Mouse (Mus musculus): ENCODE results near the gene Fam207a.

Fam207a gene

DNA sequence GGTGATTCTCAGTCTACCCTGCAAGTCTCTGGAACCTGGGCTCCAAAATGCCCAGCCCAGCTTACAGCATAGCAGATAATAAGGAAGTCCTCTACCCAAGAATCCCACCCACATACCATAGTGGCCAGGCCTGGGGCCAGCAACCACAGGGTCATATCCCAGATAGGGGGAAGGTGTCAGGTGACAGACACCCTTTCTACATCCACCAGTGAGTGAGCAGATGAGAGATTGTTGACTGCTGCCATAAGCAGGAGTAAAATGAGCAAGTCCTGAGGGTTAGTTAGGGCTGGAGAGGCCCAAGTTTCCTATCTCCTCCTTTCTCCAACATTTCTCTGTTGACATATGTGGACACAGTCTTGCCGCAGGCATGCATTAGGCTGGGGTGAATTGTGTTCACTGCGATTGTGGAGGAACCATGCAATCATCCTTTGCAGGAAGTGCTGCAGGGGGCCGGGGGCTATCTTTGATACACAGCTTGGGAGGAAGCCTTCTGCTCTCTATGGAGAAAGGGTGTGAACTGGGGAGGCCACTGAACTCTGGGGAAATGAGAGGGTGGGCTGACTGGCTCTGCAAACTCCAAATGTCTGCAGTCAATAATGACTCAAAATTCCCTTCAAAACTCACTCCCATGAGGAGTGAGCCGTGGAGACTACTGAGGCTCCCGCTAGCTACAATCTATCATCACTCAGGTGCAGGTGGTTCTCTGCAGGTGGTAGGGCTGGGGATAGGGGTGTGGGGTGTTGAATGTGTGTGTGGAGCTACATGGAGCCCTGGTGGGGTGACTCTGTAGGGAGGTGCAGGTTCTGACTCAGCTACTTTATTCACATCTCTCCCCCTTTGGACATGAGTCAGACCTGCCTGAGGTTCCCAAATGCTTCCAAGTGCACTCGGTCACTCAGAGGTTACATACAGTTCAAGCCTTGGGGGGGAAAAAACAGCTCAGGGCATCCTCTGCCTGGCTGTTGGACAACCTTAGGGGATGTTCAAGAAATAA, 15.7 kb upstream of the Fam207a start:
- peak; percentile 73 for DNase-seq (ENCODE audit: extremely low read depth, insufficient read length, low spot score)

- no peak for DNase-seq (ENCODE audit: extremely low read depth, insufficient read length, low spot score)
Observed at GRCm38 (mm10) chr10:77530140-77530539, 14.6 kb upstream of the Fam207a start, which contains the start of gene Itgb2. TSS of gene Itgb2 (plus strand) at chr10:77530252.

DNA sequence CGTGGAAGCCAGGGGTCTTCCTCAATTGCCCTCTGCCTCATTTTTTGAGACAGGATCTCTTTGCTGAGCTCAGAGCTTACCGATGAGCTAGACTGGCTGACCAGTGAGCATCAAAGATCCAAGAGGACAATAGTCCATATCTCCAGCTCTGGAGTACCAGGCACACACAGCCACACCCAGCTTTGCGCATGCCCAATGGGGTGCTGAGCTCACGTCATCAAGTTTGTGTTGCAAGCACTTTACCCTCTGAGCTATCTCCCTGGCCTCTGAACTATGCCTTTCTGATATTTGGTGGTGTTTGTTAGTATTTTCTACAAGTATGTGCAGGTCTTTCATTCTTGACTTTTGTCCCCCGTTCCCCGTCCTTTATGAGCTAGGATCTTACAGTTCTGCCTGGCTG, 13.0 kb upstream of the Fam207a start:
- no peak for DNase-seq (ENCODE audit: extremely low read depth, insufficient read length, low spot score)

GRCm38 (mm10) chr10:77526488-77526887, 10.9 kb upstream of the Fam207a start:
- DNase-seq (ENCODE audit: extremely low read depth, insufficient read length, low spot score) = no peak

GRCm38 (mm10) chr10:77523321-77523720, 7.7 kb upstream of the Fam207a start:
- DNase-seq (ENCODE audit: extremely low read depth, insufficient read length, low spot score) = no peak

GRCm38 (mm10) chr10:77522746-77523145, 7.2 kb upstream of the Fam207a start:
- no peak for DNase-seq (ENCODE audit: extremely low read depth, insufficient read length, low spot score)

DNA sequence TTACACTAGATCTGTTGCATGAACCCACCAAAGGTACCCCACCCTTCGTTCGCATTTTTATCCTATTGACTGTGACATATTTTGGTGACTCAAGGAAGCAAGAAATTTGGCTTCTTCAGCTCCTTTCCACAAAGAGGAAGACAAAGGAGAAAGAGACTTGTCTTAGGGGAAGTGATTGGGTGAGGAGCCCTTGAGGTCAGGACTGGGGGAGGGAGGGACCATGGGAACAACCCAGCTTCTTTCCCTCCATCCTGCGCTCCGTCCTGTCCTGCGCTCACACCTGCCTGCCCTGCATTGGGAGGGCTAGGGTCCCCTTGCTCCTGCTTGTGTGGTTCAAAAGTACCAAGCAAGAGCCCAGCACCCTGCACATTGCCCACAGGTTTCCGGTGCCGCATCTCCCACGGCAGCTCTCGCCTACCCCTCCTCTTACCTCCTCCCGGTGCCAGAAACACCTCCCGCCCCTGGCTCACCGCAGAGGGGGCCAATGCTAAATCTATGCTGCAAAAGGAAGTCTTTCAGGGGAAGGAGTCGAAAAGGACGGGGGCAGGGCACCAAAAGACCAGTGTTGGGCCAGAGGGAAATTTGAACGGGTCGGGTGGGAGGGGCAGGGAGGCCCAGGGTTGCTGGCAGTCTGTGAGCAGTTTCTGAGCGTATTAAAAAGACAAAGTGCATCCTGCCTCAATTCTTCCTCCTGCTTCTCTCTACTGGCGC, 6.6 kb upstream of the Fam207a start:
- DNase-seq (ENCODE audit: extremely low read depth, insufficient read length, low spot score) = no peak

- no peak for DNase-seq (ENCODE audit: extremely low read depth, insufficient read length, low spot score)
Observed at GRCm38 (mm10) chr10:77520497-77520896, 4.9 kb upstream of the Fam207a start.

DNA sequence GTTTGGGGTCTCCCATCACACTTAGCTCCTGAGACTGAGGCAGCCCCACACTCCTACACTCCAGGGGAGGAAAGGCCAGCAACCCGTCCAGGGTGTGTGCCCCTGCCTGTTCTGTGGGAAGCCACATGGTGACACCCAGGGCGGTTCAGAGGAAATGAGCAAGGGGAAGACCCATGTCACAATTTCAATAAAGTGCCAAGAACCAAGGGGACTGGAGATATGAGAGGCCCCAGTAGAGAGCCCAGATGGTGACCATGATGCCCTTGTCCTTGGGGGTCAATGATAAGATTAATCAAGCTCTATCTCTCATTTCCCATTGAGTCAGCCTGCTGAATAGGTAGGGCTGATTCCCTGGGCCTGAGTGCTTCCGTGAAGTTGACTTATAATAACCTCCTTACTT, 3.6 kb upstream of the Fam207a start:
- DNase-seq (ENCODE audit: extremely low read depth, insufficient read length, low spot score) = no peak

DNA sequence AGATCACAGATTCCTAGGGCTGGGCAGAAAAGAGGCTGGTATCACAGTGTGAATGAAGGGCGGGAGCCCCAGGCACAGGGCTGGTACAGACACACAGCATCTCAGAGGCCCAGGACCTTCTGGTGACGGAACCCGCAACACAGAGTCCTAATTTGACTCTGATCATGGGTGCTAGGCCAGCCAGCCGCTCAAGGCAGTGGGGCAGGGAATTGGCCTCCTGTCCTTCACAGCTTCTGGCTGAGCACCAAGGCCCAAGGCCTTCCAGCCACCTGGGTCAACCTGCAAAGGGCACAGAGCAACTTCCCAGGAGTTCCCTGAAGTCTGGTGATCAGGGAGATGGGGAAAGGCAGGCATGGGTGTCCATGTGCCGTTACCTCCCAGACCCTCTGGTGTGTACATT, 2.2 kb upstream of the Fam207a start:
- no peak for DNase-seq (ENCODE audit: extremely low read depth, insufficient read length, low spot score)

GRCm38 (mm10) chr10:77517066-77517620, 1.6 kb upstream of the Fam207a start:
- peak; percentile 65 for DNase-seq (ENCODE audit: extremely low read depth, insufficient read length, low spot score)

DNA sequence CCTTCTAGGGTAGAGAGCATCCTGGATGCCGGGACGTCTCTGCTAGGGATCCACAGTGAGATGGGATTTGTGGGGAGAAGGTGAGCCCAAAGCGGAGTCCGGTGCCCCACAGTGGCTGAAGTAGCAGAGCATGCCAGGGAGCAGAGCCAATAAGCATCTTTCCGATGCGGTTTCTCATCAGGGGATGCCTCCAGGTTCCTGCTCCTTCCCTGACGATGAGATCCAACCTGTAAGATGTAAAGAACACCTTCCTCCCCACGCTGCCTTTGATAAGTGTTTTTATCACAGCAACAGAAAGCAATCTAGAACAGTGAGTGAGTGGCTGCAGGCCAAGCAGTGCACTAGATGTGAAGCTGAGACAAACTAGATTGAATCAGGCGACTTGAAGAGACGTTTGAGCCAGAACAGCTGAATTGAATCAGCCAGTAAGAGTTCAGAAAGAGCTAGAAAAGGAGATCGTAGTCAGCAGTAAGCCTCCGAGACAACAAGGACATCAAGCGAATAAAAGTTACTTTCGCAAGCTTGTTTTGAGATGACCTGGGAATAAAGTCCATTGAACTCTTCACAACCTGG, 880 bp upstream of the Fam207a start:
- peak; percentile 30 for DNase-seq (ENCODE audit: extremely low read depth, insufficient read length, low spot score)

- DNase-seq (ENCODE audit: extremely low read depth, insufficient read length, low spot score) = no peak
Observed at GRCm38 (mm10) chr10:77510225-77510982, 5.2 kb downstream of the Fam207a start.

DNA sequence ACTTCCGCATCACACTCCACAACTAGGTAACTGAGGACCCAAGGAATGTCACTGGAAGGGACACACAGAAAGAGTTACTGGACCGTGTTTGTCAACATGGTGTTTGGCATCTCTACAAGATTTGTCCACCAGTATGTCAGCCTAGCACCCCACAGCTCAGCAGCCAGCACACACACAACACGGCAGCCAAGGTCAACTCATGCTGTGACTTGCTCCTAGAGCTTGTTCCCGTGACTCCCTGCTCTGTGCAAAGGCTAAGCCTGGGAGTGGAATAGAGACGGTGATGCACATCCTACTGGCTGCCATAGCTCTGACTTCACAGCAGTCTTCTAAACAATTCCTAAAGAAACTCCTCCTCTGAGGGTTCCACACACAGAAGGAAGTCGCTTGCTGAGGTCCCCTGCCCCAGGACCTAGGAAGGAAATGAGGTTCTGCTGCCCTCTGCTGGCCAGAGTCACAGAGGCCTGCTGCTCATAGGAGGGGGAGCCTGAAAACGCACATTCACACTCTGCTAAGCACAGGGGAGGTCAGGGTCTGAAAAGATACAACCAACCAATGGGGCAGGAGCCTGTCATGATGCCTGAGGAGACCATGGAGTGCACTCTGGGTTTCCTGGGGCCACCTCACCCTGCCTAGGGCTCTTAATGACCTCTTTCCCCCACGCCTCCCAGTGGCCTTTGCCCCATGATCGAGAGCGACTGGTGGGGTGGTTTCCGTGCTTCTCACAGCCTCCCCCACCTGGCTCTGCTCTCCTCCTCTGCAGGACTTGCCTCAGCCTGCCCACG, 6.0 kb downstream of the Fam207a start:
- DNase-seq (ENCODE audit: extremely low read depth, insufficient read length, low spot score) = peak; percentile 25

GRCm38 (mm10) chr10:77508744-77509143, 6.8 kb downstream of the Fam207a start:
- DNase-seq (ENCODE audit: extremely low read depth, insufficient read length, low spot score) = no peak

DNA sequence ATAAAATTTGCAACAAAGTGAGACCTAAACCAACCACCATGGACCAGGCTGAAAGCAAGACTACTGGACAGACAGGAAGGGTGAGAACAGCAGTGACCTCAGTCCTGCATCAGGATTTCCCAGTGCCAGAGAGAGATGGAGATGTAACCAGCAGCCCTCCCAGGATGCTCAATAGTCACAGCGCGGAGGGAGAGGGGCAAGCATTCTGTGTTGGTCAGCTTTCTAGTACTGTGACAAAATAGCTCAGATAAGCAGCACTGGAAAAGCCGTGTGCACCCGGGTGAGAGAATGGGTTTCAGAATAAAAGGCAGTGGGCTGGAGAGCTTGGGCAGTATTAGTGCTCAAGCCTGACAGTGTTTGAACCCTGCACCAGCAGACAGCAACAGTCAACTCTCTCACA, 7.8 kb downstream of the Fam207a start:
- no peak for DNase-seq (ENCODE audit: extremely low read depth, insufficient read length, low spot score)

DNA sequence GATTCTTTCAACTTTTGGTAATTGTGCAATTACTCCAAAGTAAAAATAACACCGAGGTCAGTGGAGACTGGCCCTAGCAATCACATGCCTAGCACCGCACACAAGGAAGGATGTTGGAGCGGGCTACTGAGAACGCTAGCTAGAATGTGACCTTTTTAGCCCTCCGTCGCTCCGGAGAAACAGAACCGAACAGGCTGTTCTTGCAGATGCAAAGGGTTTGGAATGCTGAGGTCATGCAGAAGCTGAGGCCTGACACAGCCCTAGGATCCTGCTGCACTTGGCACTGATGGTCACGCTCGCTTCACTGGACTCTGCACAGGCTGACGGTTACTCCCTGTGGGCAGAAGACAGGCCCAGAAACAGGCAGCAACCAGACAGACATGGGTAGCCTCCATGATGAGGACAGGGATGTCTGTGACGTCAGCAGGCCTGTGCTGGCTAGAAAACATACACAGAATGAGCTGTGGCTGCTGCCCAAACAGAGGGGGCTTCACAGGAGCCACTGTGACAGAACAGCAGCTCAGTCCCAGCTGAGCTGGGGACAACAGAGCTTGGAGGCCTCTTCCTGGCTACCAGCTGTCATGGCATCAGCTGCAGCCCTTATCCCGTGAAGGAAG, 8.5 kb downstream of the Fam207a start:
- no peak for DNase-seq (ENCODE audit: extremely low read depth, insufficient read length, low spot score)

GRCm38 (mm10) chr10:77506526-77506925, 9.1 kb downstream of the Fam207a start:
- DNase-seq (ENCODE audit: extremely low read depth, insufficient read length, low spot score) = no peak

- no peak for DNase-seq (ENCODE audit: extremely low read depth, insufficient read length, low spot score)
Observed at GRCm38 (mm10) chr10:77504143-77504542, 11.4 kb downstream of the Fam207a start.

All from 3134 (cell line).